Mouse (Mus musculus) MN1 (cell line): ENCODE measurements around the gene Lsm14a.
A peak's percentile ranks its signal among the peaks of the same experiment; 100 is the strongest.
"Not testable (repeated sequence)": the region's sequence is repeated elsewhere in the genome, so short reads cannot be mapped to it uniquely, and the experiment has no call there.

ENCODE experiments used
- DNase-seq: peaks from one replicate; pipeline ENCODE4 v3.0.0-alpha.2; 2016; ENCODE audit warnings: low spot score

Lsm14a gene

DNA sequence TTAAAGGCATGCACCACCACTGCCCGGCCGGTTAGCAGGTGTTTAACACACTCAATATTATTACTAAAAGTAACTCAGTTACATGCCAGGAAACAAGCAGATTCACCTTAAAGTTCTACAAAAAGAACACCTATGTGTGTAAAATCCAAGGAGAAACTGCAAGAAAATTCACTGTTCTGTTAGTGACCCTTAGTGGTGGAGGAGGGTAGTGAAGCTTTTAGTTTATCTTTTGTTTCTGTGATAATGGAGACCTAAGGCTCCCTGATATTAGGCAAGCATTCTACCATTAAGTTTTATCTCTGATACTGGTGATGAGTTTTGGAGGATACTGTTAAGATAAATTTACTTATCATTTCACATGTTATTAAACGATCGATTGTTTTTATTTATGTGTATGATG is 37.5 kb downstream of the Lsm14a start:
- peak; percentile 42 for DNase-seq

DNA sequence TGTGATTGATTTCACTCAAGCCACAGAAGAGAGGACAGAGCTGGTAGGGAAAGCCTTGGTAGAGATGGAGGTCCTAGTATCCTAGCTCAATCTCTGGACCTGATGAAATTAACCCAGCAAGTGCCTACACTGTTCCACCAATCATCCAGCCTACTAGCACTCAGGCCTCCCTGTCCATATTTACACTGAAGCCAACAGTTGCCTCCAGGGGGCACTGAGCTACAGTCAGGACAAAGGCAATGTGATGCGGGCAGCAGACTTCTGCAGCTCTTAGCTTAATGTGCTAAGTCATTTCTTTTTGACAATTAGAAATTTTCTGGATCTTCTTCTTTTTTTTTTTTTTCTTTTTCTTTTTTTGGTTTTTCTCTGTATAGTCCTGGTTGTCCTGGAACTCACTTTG is 41.1 kb downstream of the Lsm14a start:
- DNase-seq: no peak

DNA sequence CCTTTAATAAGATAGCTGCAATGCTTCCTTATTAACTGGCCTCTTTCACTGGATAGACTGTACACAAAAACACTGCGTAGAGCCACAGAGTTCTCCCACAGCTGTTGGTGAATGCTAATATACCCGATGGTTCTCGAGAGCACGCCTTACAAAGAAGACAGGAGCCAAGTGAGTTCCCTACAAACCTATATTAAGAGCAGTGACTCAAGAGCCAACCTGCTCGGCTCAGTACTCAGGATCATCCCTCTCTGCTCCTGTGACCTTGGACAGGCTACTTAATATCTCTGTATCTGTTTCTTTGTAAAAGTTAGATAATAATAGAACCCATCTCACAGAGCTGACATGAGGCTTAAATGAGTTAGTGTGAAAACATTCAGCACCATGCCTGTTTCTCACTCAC is 42.9 kb downstream of the Lsm14a start:
- DNase-seq: no peak

DNA sequence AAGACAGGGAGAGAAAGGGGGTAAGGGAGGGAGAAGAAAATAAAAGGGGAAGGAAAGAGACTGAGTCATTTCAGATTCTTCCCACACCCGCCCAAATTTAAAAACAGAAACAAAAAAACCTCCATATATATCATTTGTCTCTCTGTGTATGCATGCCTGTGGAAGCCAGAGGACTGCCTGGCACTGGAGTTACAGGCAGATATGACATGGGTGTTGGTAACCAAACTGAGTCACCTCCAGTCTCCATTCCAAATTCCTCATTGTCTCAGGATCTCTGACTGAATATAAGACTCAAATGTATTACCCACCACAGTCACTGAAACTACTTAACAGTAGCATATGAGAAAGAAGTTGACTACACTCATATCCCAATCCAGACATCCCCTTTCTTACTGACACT is 45.1 kb downstream of the Lsm14a start:
- no peak for DNase-seq

DNA sequence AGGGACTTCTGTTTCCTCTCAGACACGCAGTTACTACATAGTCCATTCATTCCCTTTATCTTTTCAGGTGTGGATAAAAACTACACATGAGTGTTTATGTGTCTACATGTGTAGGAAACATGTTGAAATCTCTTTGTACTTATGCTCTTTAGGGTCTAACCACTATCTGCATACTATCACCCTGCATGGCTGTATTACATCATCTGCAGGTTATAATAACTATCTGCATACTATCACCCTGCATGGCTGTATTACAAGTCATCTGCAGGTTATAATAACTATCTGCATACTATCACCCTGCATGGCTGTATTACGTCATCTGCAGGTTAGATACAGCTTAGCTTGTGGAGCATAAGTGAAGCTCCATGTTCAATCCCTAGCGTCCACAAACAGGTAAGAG is 46.1 kb downstream of the Lsm14a start:
- no peak for DNase-seq

DNA sequence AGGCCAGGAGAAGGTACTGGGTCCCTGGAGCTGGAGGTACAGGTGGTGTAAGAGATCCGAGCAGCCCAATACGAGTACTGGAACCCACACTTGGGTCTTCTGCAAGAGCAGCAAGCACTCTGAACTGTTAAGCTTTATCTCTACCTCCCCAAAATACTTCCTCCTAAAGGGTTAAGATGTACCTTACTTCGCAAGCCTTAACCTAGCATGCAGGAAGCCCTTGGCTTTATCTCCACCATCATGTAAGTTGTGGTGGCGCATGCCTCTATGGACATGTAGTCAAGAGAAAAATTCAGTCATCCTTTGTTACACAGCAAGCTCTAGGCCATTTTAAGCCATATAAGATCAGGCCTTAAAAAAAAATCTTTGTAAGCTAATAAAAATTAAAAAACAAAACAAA is 46.6 kb downstream of the Lsm14a start:
- DNase-seq: no peak

DNA sequence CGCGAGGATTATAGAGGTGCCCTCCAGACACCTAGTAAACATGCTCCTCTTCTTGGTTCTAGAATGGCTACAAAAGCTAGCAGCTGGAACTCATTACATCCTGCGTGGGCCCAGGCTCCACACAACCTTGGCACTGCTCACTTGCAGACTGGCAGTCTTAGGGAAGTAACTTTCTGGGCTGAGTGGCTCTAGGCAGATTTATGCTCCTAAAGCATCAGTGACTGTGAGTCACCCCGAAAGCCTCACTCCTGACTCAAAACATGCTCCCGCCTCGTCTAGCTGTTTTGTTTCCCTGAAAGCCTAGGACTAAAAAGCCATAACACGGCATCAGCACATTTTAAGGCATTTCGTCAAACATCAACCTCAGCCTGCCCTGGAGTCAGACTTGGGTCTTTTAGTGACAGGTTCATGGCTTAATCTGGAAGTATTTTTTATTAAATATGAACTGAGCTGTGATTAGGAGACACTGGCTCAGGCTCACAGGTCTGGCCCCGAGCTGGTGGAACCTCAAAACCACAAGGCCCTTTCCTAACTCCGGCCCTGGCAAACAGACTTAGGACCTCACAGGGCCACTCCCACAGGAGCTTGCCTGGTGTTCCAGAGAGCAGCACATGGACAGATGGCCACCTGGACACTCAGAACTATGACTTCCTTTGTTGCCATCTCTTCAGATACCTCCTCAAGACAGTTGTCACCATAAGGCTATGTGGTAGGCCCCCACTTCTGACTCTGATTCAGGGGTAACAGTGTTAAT is 50.9 kb downstream of the Lsm14a start:
- DNase-seq: no peak

DNA sequence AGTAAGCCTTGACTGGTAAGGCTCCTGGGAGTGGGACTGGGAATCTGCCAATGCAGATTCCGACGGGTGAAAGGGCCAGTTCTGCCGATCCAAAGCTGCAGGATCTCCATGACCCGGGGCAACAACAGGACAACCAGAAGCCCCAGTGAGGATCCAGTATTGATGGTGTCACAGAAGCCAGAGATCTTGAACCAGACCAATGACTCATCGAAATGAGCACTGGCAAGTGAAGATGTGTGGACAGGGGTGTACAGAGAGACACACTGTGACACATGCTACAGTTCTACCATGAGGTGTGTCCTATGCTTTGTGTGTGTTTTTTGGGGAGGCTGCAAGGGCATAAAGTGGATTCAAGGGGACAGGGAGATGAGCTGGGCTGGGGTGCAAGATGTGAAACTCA is 52.3 kb downstream of the Lsm14a start:
- no peak for DNase-seq

DNA sequence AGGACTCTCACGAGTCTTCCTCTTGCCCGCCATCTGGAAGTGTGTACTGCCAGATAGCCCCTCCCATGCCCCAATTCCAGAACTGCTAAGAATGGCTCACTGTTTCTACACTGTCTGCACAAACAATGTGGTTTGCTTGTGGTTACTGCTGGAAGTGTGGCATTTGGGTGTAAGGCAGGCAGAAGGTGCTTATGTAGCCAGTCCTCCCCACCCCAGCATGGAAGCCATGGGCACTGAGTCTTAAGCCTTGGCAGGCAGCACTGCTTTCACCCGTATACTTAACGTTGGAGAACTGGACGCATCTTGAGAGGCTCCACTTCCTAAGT is 54.0 kb downstream of the Lsm14a start:
- DNase-seq: no peak

DNA sequence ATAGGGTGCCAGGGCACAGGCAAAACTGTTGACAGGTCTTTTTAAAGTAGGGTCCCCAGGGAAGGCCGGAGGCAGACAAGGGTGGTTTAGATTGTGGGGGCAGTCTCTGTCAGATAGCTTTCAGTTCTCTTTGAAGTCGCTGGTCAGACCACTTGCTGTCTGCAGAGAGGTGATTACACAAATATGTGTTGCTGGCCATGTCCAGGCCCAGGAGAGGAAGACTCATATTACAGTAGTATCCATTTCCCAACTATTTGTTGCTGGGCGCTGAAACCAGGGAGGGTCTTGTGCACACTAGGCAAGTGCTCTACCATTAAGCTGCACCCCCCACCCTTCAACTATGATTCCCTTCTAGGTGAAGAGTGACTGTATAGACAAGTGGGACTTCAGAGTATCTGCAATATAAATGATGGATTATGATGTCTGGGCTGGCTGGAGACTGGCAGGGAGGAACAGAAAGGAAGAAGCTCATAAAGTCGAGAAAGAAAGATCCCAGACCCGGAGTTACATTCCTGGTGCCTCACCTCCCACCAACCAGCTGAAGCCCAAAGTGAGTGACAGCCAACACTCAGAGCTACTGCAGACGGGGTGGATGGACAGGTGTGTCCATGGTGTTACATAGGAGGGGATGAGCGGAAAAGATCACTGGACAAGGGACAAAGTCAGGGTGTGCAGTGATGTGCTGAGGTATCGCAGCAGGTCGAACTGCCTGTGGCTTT is 54.5 kb downstream of the Lsm14a start:
- no peak for DNase-seq

DNA sequence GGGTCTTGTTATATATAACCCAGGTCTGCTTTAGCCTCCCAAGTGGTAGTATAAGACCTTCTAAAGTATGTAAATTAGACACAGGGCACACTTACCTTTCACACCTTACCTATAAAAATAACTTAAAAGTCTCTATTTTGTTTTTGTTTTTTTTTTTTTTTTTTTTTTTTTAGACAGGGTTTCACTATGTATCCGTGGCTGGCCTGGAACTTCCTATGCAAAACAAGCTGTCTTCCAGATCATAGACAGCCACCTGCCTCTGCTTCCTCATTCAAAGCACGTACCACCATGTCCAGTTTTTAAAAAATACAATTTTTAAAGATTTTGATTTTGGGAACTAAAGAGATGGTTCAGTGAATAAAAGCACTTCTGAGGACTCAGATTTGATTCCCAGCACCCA is 55.8 kb downstream of the Lsm14a start:
- DNase-seq: no peak

DNA sequence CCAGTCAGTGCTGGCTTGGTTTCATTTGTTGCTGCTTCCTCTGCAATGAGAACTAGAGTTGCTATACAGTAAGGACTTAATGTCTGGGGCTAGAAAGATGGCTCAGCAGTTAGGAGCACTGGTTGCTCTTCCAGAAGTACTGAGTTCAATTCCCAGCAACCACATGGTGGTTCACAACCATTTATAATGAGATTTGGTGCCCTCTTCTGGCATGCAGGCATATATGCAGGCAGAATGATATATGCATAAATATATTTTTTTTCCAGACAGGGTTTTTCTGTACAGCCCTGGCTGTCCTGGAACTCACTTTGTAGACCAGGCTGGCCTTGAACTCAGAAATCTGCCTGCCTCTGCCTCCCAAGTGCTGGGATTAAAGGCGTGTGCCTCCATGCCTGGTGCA is 56.6 kb downstream of the Lsm14a start:
- not testable (repeated sequence) for DNase-seq

DNA sequence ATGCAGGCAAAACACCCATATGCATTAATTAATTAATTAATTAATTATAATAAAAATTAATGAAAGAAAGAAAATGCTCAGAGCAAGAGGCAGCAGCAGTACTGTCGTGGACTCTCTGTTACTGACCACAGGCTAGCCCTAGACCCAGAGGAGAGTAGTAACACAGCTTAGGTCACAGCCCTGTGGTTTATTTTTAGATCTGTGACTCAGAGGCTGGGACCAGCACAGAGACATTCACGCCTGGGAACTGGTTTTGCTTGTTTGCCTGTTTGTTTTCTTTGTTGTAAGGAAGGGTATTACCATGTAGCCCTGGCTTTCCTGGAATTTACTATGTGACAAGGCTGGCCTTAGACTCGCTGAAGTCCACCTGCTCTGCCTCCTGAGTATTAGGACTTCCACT is 65.6 kb downstream of the Lsm14a start:
- DNase-seq: peak; percentile 55

DNA sequence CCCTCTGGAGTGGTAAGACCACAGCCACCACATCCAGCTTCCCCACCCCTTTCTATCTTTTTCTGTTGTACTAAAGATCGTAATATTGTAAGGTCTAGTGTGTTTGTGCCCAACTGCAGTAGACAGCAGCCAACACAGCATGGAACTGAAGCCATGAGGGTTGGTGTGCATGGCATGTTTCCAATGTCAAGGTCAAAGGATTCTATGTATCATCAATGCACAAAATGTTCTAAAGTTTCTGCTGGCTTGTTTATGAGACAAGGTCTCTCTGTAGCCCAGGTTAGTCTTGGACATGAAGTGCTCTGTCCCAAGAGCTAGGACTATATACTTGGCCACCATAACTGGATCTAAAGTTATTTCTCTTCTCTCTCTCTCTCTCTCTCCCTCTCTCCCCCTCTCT is 68.3 kb downstream of the Lsm14a start:
- DNase-seq: no peak

DNA sequence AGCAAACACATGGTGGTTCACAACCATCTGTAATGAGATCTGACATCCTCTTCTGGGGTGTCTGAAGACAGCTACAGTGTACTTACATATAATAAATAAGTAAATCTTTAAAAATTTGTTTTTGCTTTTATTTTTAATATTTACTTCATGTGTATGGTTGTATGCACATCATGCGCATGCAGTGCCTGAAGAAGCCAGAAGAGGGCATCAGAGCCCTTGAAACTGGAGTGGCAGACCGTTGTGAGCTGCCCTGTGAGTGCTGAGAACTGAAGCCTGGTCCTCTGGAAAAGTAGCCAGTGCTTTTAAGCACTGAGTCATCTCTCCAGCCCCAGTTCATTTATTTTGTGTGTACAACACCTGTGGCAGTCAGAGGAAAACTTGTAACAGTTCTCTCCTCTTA is 69.1 kb downstream of the Lsm14a start:
- no peak for DNase-seq

DNA sequence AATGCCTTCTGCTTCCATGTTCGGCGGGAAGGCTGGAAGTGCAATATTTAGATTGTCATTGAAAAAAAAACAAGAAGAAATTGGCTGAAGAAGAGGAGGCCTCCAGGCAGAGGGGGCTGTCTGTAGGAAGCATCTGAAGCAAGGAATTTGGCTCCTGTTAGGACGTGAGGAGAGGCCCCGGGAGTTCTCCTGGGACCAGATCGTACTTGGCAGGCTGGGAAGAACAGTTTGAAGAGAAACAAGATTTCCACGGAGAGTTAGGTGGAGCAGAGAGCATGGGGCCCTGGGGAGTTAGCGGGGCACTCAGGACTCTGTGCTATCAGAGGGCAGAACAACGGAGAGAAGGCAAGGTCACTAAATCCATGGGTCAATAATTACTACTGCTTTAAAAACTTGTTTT is 69.8 kb downstream of the Lsm14a start:
- DNase-seq: no peak

DNA sequence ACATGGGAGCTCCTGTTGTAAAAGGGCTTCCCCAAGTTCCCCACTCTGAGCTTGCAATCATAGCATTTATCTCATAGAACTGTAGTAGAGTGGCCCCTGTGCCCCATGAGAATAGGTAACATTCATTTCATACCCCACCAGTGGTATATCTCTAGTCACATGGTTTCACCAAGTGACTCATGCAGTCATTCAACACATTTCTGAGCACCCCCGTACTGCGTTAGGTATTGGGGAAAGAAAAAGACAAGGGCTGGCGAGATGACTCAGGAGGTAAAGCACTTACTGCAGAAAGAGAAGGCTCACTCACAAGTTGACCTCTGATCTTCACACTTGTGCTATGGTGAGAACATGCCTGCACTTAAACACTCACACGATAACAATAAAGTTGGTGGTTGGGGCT is 71.2 kb downstream of the Lsm14a start:
- DNase-seq: no peak

DNA sequence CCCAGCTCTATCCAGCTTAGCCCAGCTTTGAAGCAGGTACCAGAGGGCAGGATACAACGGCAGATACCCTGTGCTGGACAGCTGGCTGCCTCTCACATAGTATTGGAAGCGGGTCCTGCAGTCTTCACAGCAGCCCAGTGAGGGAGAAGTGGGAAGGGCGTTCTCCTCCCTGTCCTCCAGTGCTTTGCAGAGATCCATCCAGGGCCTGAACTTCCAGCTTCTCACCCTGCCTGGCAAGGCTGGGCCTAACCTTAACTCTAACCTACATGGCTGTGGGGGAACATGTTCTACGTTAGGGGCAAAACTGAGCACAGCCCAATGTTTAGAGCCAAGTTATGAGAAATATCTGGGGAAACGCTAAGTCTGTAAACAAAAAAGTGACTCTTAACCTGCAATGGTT is 72.0 kb downstream of the Lsm14a start:
- no peak for DNase-seq

DNA sequence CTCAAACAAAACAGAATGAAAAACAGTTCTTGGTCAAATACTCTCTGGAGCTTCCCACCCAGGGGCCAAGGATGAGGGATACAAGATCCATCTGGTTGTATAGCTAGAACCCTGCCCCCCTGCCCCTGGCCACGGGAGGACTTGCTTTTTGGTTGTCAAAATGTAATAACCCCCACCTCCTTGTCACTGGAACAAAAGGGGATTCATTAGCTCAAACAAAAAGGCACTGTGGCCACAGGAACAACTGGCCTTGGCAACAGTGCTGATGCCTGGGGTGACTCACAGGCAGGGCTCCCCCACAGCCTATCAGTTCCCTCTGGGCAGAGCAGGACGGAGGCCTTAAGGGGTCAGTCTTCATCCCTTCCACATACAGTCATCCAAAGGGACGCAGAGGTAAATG is 73.2 kb downstream of the Lsm14a start:
- DNase-seq: peak; percentile 14

DNA sequence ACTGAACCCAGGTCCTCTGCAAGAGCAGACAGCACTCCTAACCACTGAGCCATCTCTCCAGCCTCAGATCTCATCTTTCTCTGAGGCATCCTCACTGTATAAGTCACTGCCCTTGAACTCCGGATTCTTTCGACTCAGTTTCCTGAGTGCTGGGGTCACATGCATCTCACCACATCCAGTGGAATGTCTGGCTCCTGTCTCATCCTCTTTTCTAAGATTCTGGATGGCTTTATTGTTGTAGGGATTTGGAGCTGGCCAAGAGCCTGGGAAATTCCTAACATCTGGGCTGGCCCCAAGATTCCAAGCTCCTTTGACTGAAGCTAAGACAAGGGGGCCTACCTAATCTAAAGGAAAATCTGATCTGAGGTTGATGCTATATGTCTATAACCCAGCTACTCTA is 74.0 kb downstream of the Lsm14a start:
- no peak for DNase-seq

DNA sequence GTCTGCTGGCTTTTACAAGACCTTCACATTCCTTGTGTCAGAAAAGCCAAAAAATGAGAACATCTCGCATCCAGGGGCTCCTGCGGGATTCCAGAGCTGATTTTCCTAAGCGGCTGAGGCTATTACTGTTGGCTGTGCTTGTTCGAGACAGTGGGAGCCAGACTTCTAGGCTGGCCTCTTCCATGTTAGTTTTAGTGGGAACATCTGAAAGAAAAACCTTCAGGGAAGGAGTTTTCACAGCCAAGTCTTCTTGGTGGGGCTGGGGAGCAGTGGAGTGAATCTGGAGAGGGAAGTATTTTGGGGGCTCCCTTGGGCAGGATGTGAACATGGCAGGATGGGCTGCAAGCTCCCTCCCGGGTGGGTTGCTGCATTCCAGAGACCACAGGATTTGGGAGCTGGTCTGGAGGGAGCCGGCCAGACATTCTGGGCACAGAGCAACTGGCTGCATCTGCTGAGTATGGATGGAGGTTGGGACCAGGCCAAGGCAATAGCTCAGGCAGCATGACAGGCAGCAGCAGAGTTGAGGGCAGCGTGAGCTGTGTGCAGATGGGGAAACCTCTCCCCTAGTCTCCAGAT is 75.1 kb downstream of the Lsm14a start:
- no peak for DNase-seq

DNA sequence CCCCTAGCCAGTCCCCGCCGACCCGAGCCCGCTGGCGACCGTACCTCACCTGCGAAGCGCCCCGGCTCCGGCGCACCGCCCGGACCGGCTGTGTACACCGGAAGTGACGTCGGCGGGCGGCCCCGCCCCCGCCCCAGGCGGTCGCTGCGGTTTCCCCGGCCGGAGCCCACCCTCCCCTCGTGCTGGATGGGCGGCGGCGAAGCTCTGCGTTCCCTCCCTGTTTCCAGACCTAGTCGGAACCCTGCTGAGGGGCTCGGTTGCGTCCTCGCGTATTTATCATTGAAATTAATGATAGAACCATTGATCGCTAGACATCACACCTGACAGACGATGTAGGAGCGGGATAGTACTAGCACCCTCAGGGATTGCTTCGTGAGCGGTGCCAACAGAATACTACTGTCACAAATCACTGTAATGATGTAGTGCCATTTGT is 79.7 kb downstream of the Lsm14a start, which contains the start of gene 4931406P16Rik:
TSS of gene 4931406P16Rik (minus strand) at position 109 of the 433 bp plus-strand sequence.
- peak; percentile 82 for DNase-seq

DNA sequence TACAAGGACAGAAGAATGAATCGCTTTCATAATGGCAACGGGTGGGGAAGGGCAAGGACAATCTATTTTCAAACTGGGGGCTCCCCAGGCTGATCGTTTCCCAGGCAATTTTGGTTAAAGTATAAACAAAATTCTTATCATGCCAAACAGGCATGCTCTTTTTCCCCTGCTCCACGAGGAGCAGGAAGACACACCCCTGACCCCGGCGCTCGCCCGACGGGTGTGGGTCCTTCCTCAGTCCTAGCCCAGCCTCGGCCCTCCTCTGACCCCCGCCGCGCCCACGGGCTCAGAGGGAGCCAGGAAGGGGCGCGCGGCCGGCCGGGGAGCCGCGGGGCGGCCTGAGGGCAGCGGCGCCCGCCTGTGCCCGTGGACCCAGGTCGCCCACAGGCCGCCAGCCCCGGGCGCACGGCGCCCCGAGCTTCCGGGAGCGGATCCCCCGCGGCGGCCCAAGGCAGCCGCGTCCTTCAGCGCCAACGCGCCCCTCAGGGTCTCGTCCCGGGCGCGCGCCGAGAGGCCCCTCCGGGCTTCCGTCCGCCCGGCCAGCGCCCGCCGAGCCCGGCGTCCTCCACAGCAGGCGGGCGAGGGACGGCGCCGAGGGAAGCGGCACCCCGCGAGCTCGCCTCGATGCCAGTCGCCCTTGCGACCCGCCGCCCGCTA is 80.2 kb downstream of the Lsm14a start:
- peak; percentile 53 for DNase-seq
